Mouse (Mus musculus) stomach, postnatal 0 days (tissue): ENCODE data around the gene Tnfrsf19. TPM values are rescaled to one million over a fixed set of nuclear protein-coding genes. Genes with fewer than 3 reads are reported as not detected.
A peak's percentile ranks its signal among the peaks of the same experiment; 100 is the strongest.

Experiments
- ATAC-seq: fragments of 200-750 bp; cut with Nextera tagmentation; 2 replicates; pipeline ENCODE4 v1.8.0; 2017; ENCODE audit not compliant: low FRiP score, low TSS enrichment
- DNase-seq: peaks from one replicate; pipeline ENCODE4 v3.0.0-alpha.2; 2016; ENCODE audit warnings: low spot score
- H3K27ac ChIP-seq: fragments of 300-500 bp; sonication (generic); replicated peaks from 2 replicates; pipeline ENCODE4 v1.5.1; 2014; ENCODE audit warnings: mild to moderate bottlenecking, control low read depth
- H3K27me3 ChIP-seq: fragments of 300-500 bp; sonication (generic); 2 replicates; pipeline ENCODE4 v1.6.1; 2014; ENCODE audit warnings: low read length; ENCODE audit not compliant: control insufficient read depth, insufficient read depth
- H3K36me3 ChIP-seq: fragments of 300-500 bp; sonication (generic); 2 replicates; pipeline ENCODE4 v1.6.1; 2014; ENCODE audit warnings: low read length, mixed read lengths; ENCODE audit not compliant: control insufficient read depth, insufficient read depth
- H3K4me1 ChIP-seq: fragments of 300-500 bp; sonication (generic); replicated peaks from 2 replicates; pipeline ENCODE4 v1.6.1; 2014; ENCODE audit warnings: antibody characterized with exemption; ENCODE audit not compliant: control insufficient read depth, insufficient read depth
- H3K4me2 ChIP-seq: fragments of 300-500 bp; sonication (generic); replicated peaks from 2 replicates; pipeline ENCODE4 v1.6.1; 2014; ENCODE audit warnings: low read depth, mild to moderate bottlenecking, control low read depth, moderate library complexity
- H3K4me3 ChIP-seq: fragments of 300-500 bp; sonication (generic); 2 replicates; pipeline ENCODE4 v1.5.1; 2014; ENCODE audit warnings: low read depth, low read length, control low read depth
- H3K9ac ChIP-seq: fragments of 300-500 bp; sonication (generic); 2 replicates; pipeline ENCODE4 v1.6.1; 2014; ENCODE audit warnings: mild to moderate bottlenecking, low read length, control low read depth, mixed read lengths
- H3K9me3 ChIP-seq: fragments of 300-500 bp; sonication (generic); 2 replicates; pipeline ENCODE4 v1.6.1; 2016; ENCODE audit warnings: low read length; ENCODE audit not compliant: control insufficient read depth
- CTCF ChIP-seq: IDR thresholded peaks from 2 replicates; pipeline ENCODE4 v1.5.1; 2016; ENCODE audit warnings: antibody characterized with exemption, low read depth, mild to moderate bottlenecking, moderate library complexity
- EP300 ChIP-seq: optimal IDR thresholded peaks from 2 replicates; pipeline ENCODE3; 2016; ENCODE audit warnings: antibody characterized with exemption
- WGBS: fragments of 180-500 bp; shearing (Covaris S2); extraction: QIAGEN DNeasy Blood & Tissue Kit; methylation state at CpG from one replicate; pipeline ENCODE4 v1.1.7; 2014; 5-methylcytosine and 5-hydroxymethylcytosine counted together
- polyA plus RNA-seq: library from polyadenylated mRNA; unstranded; fragments of >200 nt; fragmentation: Nextera tagmentation; extraction: Ambion mirVana; gene quantifications from 2 replicates; pipeline ENCODE4 v1.2.1, GENCODE M21; 2015

Gene Tnfrsf19
- polyA plus RNA-seq: 27.8 and 28.2 TPM in 2 replicates

- Histone ChIP-seq H3K9ac (peak within 1 kb of the TSS; percentile 66), H3K4me2 (peak within 1 kb of the TSS; percentile 81), H3K36me3 (no peaks in the 10 kb centered on the region), H3K4me3 (peak within 1 kb of the TSS; percentile 54), H3K27ac (peak within 1 kb of the TSS; percentile 87), H3K27me3 (no peaks in the 10 kb centered on the region), H3K4me1 (no peaks in the 10 kb centered on the region), H3K9me3 (no peaks in the 10 kb centered on the region)
- under 1% methylated on average over 38 of the region's 38 CpGs for WGBS
- ATAC-seq (peak; percentile 95), DNase-seq (peak; percentile 89)
- no peak for TF ChIP-seq CTCF
- no peak for TF ChIP-seq EP300
These were observed at the start of gene Tnfrsf19 for GRCm38 (mm10) chr14:61046091-61046681. Tnfrsf19 (minus strand) TSS chr14:61046490.

GRCm38 (mm10) chr14:61092073-61092472, 45.8 kb upstream of the Tnfrsf19 start:
- Histone ChIP-seq H3K4me1 (no peaks in the 10 kb centered on the region), H3K27ac (no peak overlapping the region), H3K27me3 (no peaks in the 10 kb centered on the region), H3K9ac (no peak overlapping the region), H3K36me3 (no peaks in the 10 kb centered on the region), H3K9me3 (no peaks in the 10 kb centered on the region), H3K4me2 (no peak overlapping the region), H3K4me3 (no peak overlapping the region)
- no peak for TF ChIP-seq CTCF
- no peak for TF ChIP-seq EP300
- 59% methylated on average over 3 of the region's 3 CpGs for WGBS
- no peak for DNase-seq
- ATAC-seq: no peak

GRCm38 (mm10) chr14:61090955-61091354, 44.7 kb upstream of the Tnfrsf19 start:
- WGBS: 77% methylated on average over 5 of the region's 5 CpGs
- Histone ChIP-seq H3K4me3 (no peak overlapping the region), H3K9ac (no peak overlapping the region), H3K27ac (no peak overlapping the region), H3K4me1 (no peaks in the 10 kb centered on the region), H3K36me3 (no peaks in the 10 kb centered on the region), H3K27me3 (no peaks in the 10 kb centered on the region), H3K9me3 (no peaks in the 10 kb centered on the region), H3K4me2 (no peak overlapping the region)
- ATAC-seq (no peak), DNase-seq (no peak)
- TF ChIP-seq CTCF (no peak), EP300 (no peak)

GRCm38 (mm10) chr14:61088187-61088586, 41.9 kb upstream of the Tnfrsf19 start:
- no peak for DNase-seq
- ATAC-seq: no peak
- no peak overlapping the region for H3K27ac ChIP-seq
- H3K4me3 ChIP-seq: no peak overlapping the region
- no peaks in the 10 kb centered on the region for H3K27me3 ChIP-seq
- no peak overlapping the region for H3K4me2 ChIP-seq
- WGBS: 53% methylated on average over 8 of the region's 8 CpGs
- no peaks in the 10 kb centered on the region for H3K4me1 ChIP-seq
- TF ChIP-seq EP300: no peak
- peak; percentile 37 for TF ChIP-seq CTCF
- H3K9ac ChIP-seq: no peak overlapping the region
- H3K9me3 ChIP-seq: no peaks in the 10 kb centered on the region
- no peaks in the 10 kb centered on the region for H3K36me3 ChIP-seq

- H3K36me3 ChIP-seq: no peaks in the 10 kb centered on the region
- no peak overlapping the region for H3K4me3 ChIP-seq
- WGBS: 48% methylated on average over 3 of the region's 3 CpGs
- DNase-seq: peak; percentile 51
- H3K4me1 ChIP-seq: no peaks in the 10 kb centered on the region
- no peak for ATAC-seq
- H3K9ac ChIP-seq: no peak overlapping the region
- TF ChIP-seq CTCF: peak; percentile 85
- TF ChIP-seq EP300: no peak
- H3K27ac ChIP-seq: no peak overlapping the region
- H3K4me2 ChIP-seq: no peak overlapping the region
- H3K27me3 ChIP-seq: no peaks in the 10 kb centered on the region
- H3K9me3 ChIP-seq: no peaks in the 10 kb centered on the region
These were observed 39.0 kb upstream of the Tnfrsf19 start for GRCm38 (mm10) chr14:61085325-61085724.

- no peak for DNase-seq
- no peaks in the 10 kb centered on the region for H3K9me3 ChIP-seq
- H3K4me2 ChIP-seq: no peak overlapping the region
- no peak for TF ChIP-seq EP300
- no peak for TF ChIP-seq CTCF
- H3K36me3 ChIP-seq: no peaks in the 10 kb centered on the region
- 45% methylated on average over 1 of the region's 1 CpGs for WGBS
- ATAC-seq: no peak
- no peak overlapping the region for H3K9ac ChIP-seq
- no peak overlapping the region for H3K27ac ChIP-seq
- no peaks in the 10 kb centered on the region for H3K4me1 ChIP-seq
- no peak overlapping the region for H3K4me3 ChIP-seq
- H3K27me3 ChIP-seq: no peaks in the 10 kb centered on the region
These were observed 23.3 kb upstream of the Tnfrsf19 start for GRCm38 (mm10) chr14:61069555-61069954.
